Mouse (Mus musculus) E14TG2a.4 (cell line): ENCODE data around the gene Hcrtr1.

ENCODE experiments used
- H3K27me3 ChIP-seq: 2 replicates; pipeline ENCODE4 v1.6.1; 2014; ENCODE audit warnings: low read length, control low read depth; ENCODE audit not compliant: insufficient read depth
- H3K36me3 ChIP-seq: 2 replicates; pipeline ENCODE4 v1.6.1; 2014; ENCODE audit warnings: low read length, control low read depth; ENCODE audit not compliant: insufficient read depth
- H3K4me1 ChIP-seq: replicated peaks from 2 replicates; pipeline ENCODE4 v1.6.1; 2014; ENCODE audit warnings: low read depth, low read length, control low read depth
- H3K4me3 ChIP-seq: replicated peaks from 2 replicates; pipeline ENCODE4 v1.5.1; 2014; ENCODE audit warnings: mild to moderate bottlenecking, low read length
- H3K9me3 ChIP-seq: 2 replicates; pipeline ENCODE4 v1.6.1; 2014; ENCODE audit warnings: low read length, control low read depth
- CTCF ChIP-seq: conservative IDR thresholded peaks from 2 replicates; pipeline ENCODE4 v1.5.1; 2014; ENCODE audit warnings: low read length
- NANOG ChIP-seq: IDR thresholded peaks from 2 replicates; pipeline ENCODE4 v1.6.1; 2014; ENCODE audit warnings: borderline replicate concordance, low read length, mixed read lengths
- POU5F1 ChIP-seq: IDR thresholded peaks from 2 replicates; pipeline ENCODE4 v1.6.1; 2014; ENCODE audit warnings: low read length, borderline replicate concordance

Hcrtr1 gene

GRCm38 (mm10) chr4:130139214-130139492 lies at the start of gene Hcrtr1:
Hcrtr1 (minus strand) TSS chr4:130139359.
- Histone ChIP-seq H3K4me1 (peaks cover 21% of the 10 kb centered on the region), H3K9me3 (no peaks in the 10 kb centered on the region), H3K27me3 (peaks cover 92% of the 10 kb centered on the region), H3K4me3 (peak within 1 kb of the TSS; percentile 86), H3K36me3 (no peaks in the 10 kb centered on the region)
- TF ChIP-seq POU5F1 (no peak), NANOG (no peak), CTCF (no peak)

GRCm38 (mm10) chr4:130188806-130189297 lies 49.7 kb upstream of the Hcrtr1 start:
- Histone ChIP-seq H3K9me3 (no peaks in the 10 kb centered on the region), H3K4me3 (no peak overlapping the region), H3K36me3 (no peaks in the 10 kb centered on the region), H3K4me1 (0 out of 2 replicates have a peak, but pooled peaks cover 5% of the 10 kb centered on the region), H3K27me3 (peaks cover 42% of the 10 kb centered on the region)
- TF ChIP-seq CTCF (peak; percentile 79), POU5F1 (no peak), NANOG (no peak)

GRCm38 (mm10) chr4:130186891-130187290 lies 47.7 kb upstream of the Hcrtr1 start:
- Histone ChIP-seq H3K4me1 (peaks cover 18% of the 10 kb centered on the region), H3K27me3 (peaks cover 55% of the 10 kb centered on the region), H3K4me3 (no peak overlapping the region), H3K9me3 (no peaks in the 10 kb centered on the region), H3K36me3 (no peaks in the 10 kb centered on the region)
- TF ChIP-seq NANOG (no peak), POU5F1 (no peak), CTCF (no peak)

GRCm38 (mm10) chr4:130186450-130186849 lies 47.3 kb upstream of the Hcrtr1 start:
- no peak for TF ChIP-seq POU5F1
- no peaks in the 10 kb centered on the region for H3K36me3 ChIP-seq
- H3K27me3 ChIP-seq: peaks cover 59% of the 10 kb centered on the region
- no peaks in the 10 kb centered on the region for H3K9me3 ChIP-seq
- peaks cover 18% of the 10 kb centered on the region for H3K4me1 ChIP-seq
- no peak overlapping the region for H3K4me3 ChIP-seq

- H3K36me3 ChIP-seq: no peaks in the 10 kb centered on the region
- no peaks in the 10 kb centered on the region for H3K9me3 ChIP-seq
- H3K4me1 ChIP-seq: peaks cover 17% of the 10 kb centered on the region
- peaks cover 69% of the 10 kb centered on the region for H3K27me3 ChIP-seq
- no peak overlapping the region for H3K4me3 ChIP-seq
- TF ChIP-seq CTCF: no peak
- TF ChIP-seq POU5F1: no peak
- TF ChIP-seq NANOG: no peak
Observed at GRCm38 (mm10) chr4:130183879-130184278, 44.7 kb upstream of the Hcrtr1 start.

GRCm38 (mm10) chr4:130183023-130183422 lies 43.9 kb upstream of the Hcrtr1 start:
- H3K27me3 ChIP-seq: peaks cover 72% of the 10 kb centered on the region
- no peaks in the 10 kb centered on the region for H3K36me3 ChIP-seq
- no peak for TF ChIP-seq POU5F1
- no peak for TF ChIP-seq CTCF
- no peak for TF ChIP-seq NANOG
- peaks cover 13% of the 10 kb centered on the region for H3K4me1 ChIP-seq
- H3K9me3 ChIP-seq: no peaks in the 10 kb centered on the region
- H3K4me3 ChIP-seq: peak overlapping the region; percentile 45

- no peaks in the 10 kb centered on the region for H3K36me3 ChIP-seq
- H3K9me3 ChIP-seq: no peaks in the 10 kb centered on the region
- H3K27me3 ChIP-seq: peaks cover 75% of the 10 kb centered on the region
- TF ChIP-seq POU5F1 (no peak), NANOG (no peak), CTCF (no peak)
- H3K4me1 ChIP-seq: peaks cover 24% of the 10 kb centered on the region
- no peak overlapping the region for H3K4me3 ChIP-seq
Observed at GRCm38 (mm10) chr4:130181886-130182285, 42.7 kb upstream of the Hcrtr1 start.

- H3K27me3 ChIP-seq: peaks cover 75% of the 10 kb centered on the region
- H3K9me3 ChIP-seq: no peaks in the 10 kb centered on the region
- H3K4me3 ChIP-seq: no peak overlapping the region
- no peaks in the 10 kb centered on the region for H3K36me3 ChIP-seq
- TF ChIP-seq NANOG (no peak), POU5F1 (no peak), CTCF (no peak)
- H3K4me1 ChIP-seq: peaks cover 32% of the 10 kb centered on the region
Observed at GRCm38 (mm10) chr4:130180909-130181602, 41.9 kb upstream of the Hcrtr1 start.

GRCm38 (mm10) chr4:130179876-130180275 lies 40.7 kb upstream of the Hcrtr1 start:
- Histone ChIP-seq H3K4me1 (peaks cover 44% of the 10 kb centered on the region), H3K36me3 (no peaks in the 10 kb centered on the region), H3K4me3 (no peak overlapping the region), H3K9me3 (no peaks in the 10 kb centered on the region), H3K27me3 (peaks cover 72% of the 10 kb centered on the region)
- no peak for TF ChIP-seq POU5F1
- TF ChIP-seq CTCF: no peak
- no peak for TF ChIP-seq NANOG
